Mouse (Mus musculus): Measurements from ENCODE around the gene Rdh9. TPM values are rescaled to one million over a fixed set of nuclear protein-coding genes. Genes with fewer than 3 reads are reported as not detected.

Gene Rdh9
- total RNA-seq (2022), result 1 to 10 TPM in 1 of 4 experiments, under 1 TPM in 2, not detected in 1; 0.41 to 1.1 (median 0.83) TPM

GRCm38 (mm10) chr10:127776011-127776410 is at the start of gene Rdh9:
Rdh9 (plus strand) TSS chr10:127776386.
- no peak for DNase-seq (ENCODE audit: low spot score in 2 of 2)

- DNase-seq (ENCODE audit: low spot score in 2 of 2), result no peak
Observed at GRCm38 (mm10) chr10:127728437-127728836, 47.7 kb upstream of the Rdh9 start.

GRCm38 (mm10) chr10:127730285-127730932 is 45.8 kb upstream of the Rdh9 start:
- DNase-seq (ENCODE audit: low spot score in 2 of 2), result no peak

- DNase-seq (ENCODE audit: low spot score in 2 of 2), result no peak
Observed at GRCm38 (mm10) chr10:127730933-127731310, 45.3 kb upstream of the Rdh9 start.

GRCm38 (mm10) chr10:127731397-127731796 is 44.8 kb upstream of the Rdh9 start:
- DNase-seq (ENCODE audit: low spot score in 2 of 2), result no peak

- no peak for DNase-seq (ENCODE audit: low spot score in 2 of 2)
Observed at GRCm38 (mm10) chr10:127734434-127734833, 41.8 kb upstream of the Rdh9 start.

GRCm38 (mm10) chr10:127736266-127736665 is 39.9 kb upstream of the Rdh9 start:
- no peak for DNase-seq (ENCODE audit: low spot score in 2 of 2)

- no peak for DNase-seq (ENCODE audit: low spot score in 2 of 2)
Observed at GRCm38 (mm10) chr10:127736916-127737315, 39.3 kb upstream of the Rdh9 start.

- DNase-seq (ENCODE audit: low spot score in 2 of 2), result no peak
Observed at GRCm38 (mm10) chr10:127737552-127737951, 38.6 kb upstream of the Rdh9 start.

- DNase-seq (ENCODE audit: low spot score in 2 of 2), result no peak
Observed at GRCm38 (mm10) chr10:127738151-127738882, 37.9 kb upstream of the Rdh9 start.

- peak in 1 of 2 experiments; percentile 58 for DNase-seq (ENCODE audit: low spot score in 2 of 2)
Observed at GRCm38 (mm10) chr10:127739083-127739660, 37.0 kb upstream of the Rdh9 start, which contains the start of gene Zbtb39. Zbtb39 (plus strand) TSS chr10:127739538.

- DNase-seq (ENCODE audit: low spot score in 2 of 2), result no peak
Observed at GRCm38 (mm10) chr10:127739661-127740161, 36.5 kb upstream of the Rdh9 start.

- no peak for DNase-seq (ENCODE audit: low spot score in 2 of 2)
Observed at GRCm38 (mm10) chr10:127744661-127745060, 31.5 kb upstream of the Rdh9 start.

GRCm38 (mm10) chr10:127745886-127746285 is 30.3 kb upstream of the Rdh9 start:
- DNase-seq (ENCODE audit: low spot score in 2 of 2), result no peak

- DNase-seq (ENCODE audit: low spot score in 2 of 2), result no peak
Observed at GRCm38 (mm10) chr10:127747254-127747653, 28.9 kb upstream of the Rdh9 start.

- DNase-seq (ENCODE audit: low spot score in 2 of 2), result no peak
Observed at GRCm38 (mm10) chr10:127748847-127749612, 27.2 kb upstream of the Rdh9 start.

GRCm38 (mm10) chr10:127750136-127750777 is 25.9 kb upstream of the Rdh9 start:
- DNase-seq (ENCODE audit: low spot score in 2 of 2), result peak in 1 of 2 experiments; percentile 36

GRCm38 (mm10) chr10:127751548-127751947 is 24.6 kb upstream of the Rdh9 start, which contains the start of gene Gpr182:
Gpr182 (minus strand) TSS chr10:127751732.
- no peak for DNase-seq (ENCODE audit: low spot score in 2 of 2)

GRCm38 (mm10) chr10:127754566-127755166 is 21.5 kb upstream of the Rdh9 start:
- no peak for DNase-seq (ENCODE audit: low spot score in 2 of 2)

- DNase-seq (ENCODE audit: low spot score in 2 of 2), result no peak
Observed at GRCm38 (mm10) chr10:127755246-127755645, 20.9 kb upstream of the Rdh9 start.

Data from layer of hippocampus, adult 8-10 months (tissue).